Mouse (Mus musculus): ENCODE results near the gene Ube2j2. TPM values are rescaled to one million over a fixed set of nuclear protein-coding genes. Genes with fewer than 3 reads are reported as not detected.

Ube2j2 gene
- polyA plus RNA-seq (2015; fragmentation: Nextera tagmentation; extraction: Ambion mirVana) = 50.2 and 51.2 TPM in 2 replicates

- ATAC-seq (ENCODE audit: insufficient read depth) = peak; percentile 96
- Histone ChIP-seq H3K27me3 (peaks cover 33% of the 10 kb centered on the region), H3K4me2 (peak within 1 kb of the TSS; percentile 97), H3K9ac (peak within 1 kb of the TSS; percentile 90), H3K9me3 (replicated peaks) (no peaks in the 10 kb centered on the region), H3K36me3 (replicated peaks) (peaks cover 23% of the 10 kb centered on the region), H3K27ac (replicated peaks) (peak within 1 kb of the TSS; percentile 83), H3K4me1 (replicated peaks) (peaks cover 49% of the 10 kb centered on the region), H3K4me3 (replicated peaks) (peak within 1 kb of the TSS; percentile 97)
- under 1% methylated on average over 85 of the region's 85 CpGs for WGBS (ENCODE audit: insufficient replicate concordance)
These were observed at the start of gene Ube2j2 for GRCm38 (mm10) chr4:155943534-155944249. Gene Ube2j2, plus strand, starts transcription at chr4:155943831.

GRCm38 (mm10) chr4:155894311-155894881 is 49.2 kb upstream of the Ube2j2 start:
- ATAC-seq (ENCODE audit: insufficient read depth) = peak; percentile 33
- peaks cover 39% of the 10 kb centered on the region for H3K36me3 ChIP-seq (replicated peaks)
- WGBS (ENCODE audit: insufficient replicate concordance) = 10% methylated on average over 8 of the region's 8 CpGs
- peak overlapping the region; percentile 35; the same call in 1 of the 2 replicates for H3K9ac ChIP-seq
- peaks cover 53% of the 10 kb centered on the region for H3K4me1 ChIP-seq (replicated peaks)
- no peaks in the 10 kb centered on the region for H3K9me3 ChIP-seq (replicated peaks)
- peak overlapping the region; percentile 92 for H3K4me3 ChIP-seq (replicated peaks)
- no peaks in the 10 kb centered on the region for H3K27me3 ChIP-seq
- H3K27ac ChIP-seq (replicated peaks) = peak overlapping the region; percentile 77
- peak overlapping the region; percentile 100 for H3K4me2 ChIP-seq

- Histone ChIP-seq H3K4me2 (peak overlapping the region; percentile 100), H3K9me3 (replicated peaks) (no peaks in the 10 kb centered on the region), H3K27me3 (no peaks in the 10 kb centered on the region), H3K9ac (no peak overlapping the region), H3K36me3 (replicated peaks) (peaks cover 39% of the 10 kb centered on the region), H3K4me1 (replicated peaks) (peaks cover 51% of the 10 kb centered on the region), H3K27ac (replicated peaks) (peak overlapping the region; percentile 77), H3K4me3 (replicated peaks) (no peak overlapping the region)
- ATAC-seq (ENCODE audit: insufficient read depth) = no peak
- 59% methylated on average over 6 of the region's 6 CpGs for WGBS (ENCODE audit: insufficient replicate concordance)
These were observed 48.4 kb upstream of the Ube2j2 start for GRCm38 (mm10) chr4:155895216-155895615.

- Histone ChIP-seq H3K27me3 (no peaks in the 10 kb centered on the region), H3K36me3 (replicated peaks) (peaks cover 44% of the 10 kb centered on the region), H3K4me3 (replicated peaks) (no peak overlapping the region), H3K9ac (no peak overlapping the region), H3K9me3 (replicated peaks) (no peaks in the 10 kb centered on the region), H3K27ac (replicated peaks) (no peak overlapping the region), H3K4me2 (no peak overlapping the region), H3K4me1 (replicated peaks) (peaks cover 45% of the 10 kb centered on the region)
- WGBS (ENCODE audit: insufficient replicate concordance) = 81% methylated on average over 4 of the region's 4 CpGs
- no peak for ATAC-seq (ENCODE audit: insufficient read depth)
These were observed 47.8 kb upstream of the Ube2j2 start for GRCm38 (mm10) chr4:155895826-155896225.

GRCm38 (mm10) chr4:155896461-155896860 is 47.2 kb upstream of the Ube2j2 start:
- no peak overlapping the region for H3K27ac ChIP-seq (replicated peaks)

GRCm38 (mm10) chr4:155898318-155898717 is 45.3 kb upstream of the Ube2j2 start:
- Histone ChIP-seq H3K36me3 (replicated peaks) (peaks cover 69% of the 10 kb centered on the region), H3K4me1 (replicated peaks) (peaks cover 26% of the 10 kb centered on the region), H3K9me3 (replicated peaks) (no peaks in the 10 kb centered on the region), H3K4me2 (no peak overlapping the region), H3K4me3 (replicated peaks) (no peak overlapping the region), H3K27me3 (no peaks in the 10 kb centered on the region), H3K27ac (replicated peaks) (no peak overlapping the region), H3K9ac (no peak overlapping the region)
- ATAC-seq (ENCODE audit: insufficient read depth) = no peak
- 82% methylated on average over 2 of the region's 2 CpGs for WGBS (ENCODE audit: insufficient replicate concordance)

More at GRCm38 (mm10) chr4:155896461-155896860, 47.2 kb upstream of the Ube2j2 start:
- ATAC-seq (ENCODE audit: insufficient read depth) = no peak
- H3K4me2 ChIP-seq = no peak overlapping the region
- no peaks in the 10 kb centered on the region for H3K27me3 ChIP-seq
- H3K9me3 ChIP-seq (replicated peaks) = no peaks in the 10 kb centered on the region
- H3K4me3 ChIP-seq (replicated peaks) = no peak overlapping the region
- WGBS (ENCODE audit: insufficient replicate concordance) = 89% methylated on average over 12 of the region's 12 CpGs
- H3K36me3 ChIP-seq (replicated peaks) = peaks cover 51% of the 10 kb centered on the region
- H3K4me1 ChIP-seq (replicated peaks) = peaks cover 38% of the 10 kb centered on the region
- no peak overlapping the region for H3K9ac ChIP-seq

- H3K27ac ChIP-seq (replicated peaks) = no peak overlapping the region
- 88% methylated on average over 7 of the region's 7 CpGs for WGBS (ENCODE audit: insufficient replicate concordance)
- peaks cover 15% of the 10 kb centered on the region for H3K4me1 ChIP-seq (replicated peaks)
- H3K9me3 ChIP-seq (replicated peaks) = no peaks in the 10 kb centered on the region
- no peaks in the 10 kb centered on the region for H3K27me3 ChIP-seq
- H3K4me3 ChIP-seq (replicated peaks) = no peak overlapping the region
- no peak overlapping the region for H3K9ac ChIP-seq
- no peak overlapping the region for H3K4me2 ChIP-seq
- peaks cover 80% of the 10 kb centered on the region for H3K36me3 ChIP-seq (replicated peaks)
- ATAC-seq (ENCODE audit: insufficient read depth) = no peak
These were observed 44.3 kb upstream of the Ube2j2 start for GRCm38 (mm10) chr4:155899355-155899754.

- Histone ChIP-seq H3K27ac (replicated peaks) (no peak overlapping the region), H3K9ac (no peak overlapping the region), H3K36me3 (replicated peaks) (peaks cover 92% of the 10 kb centered on the region), H3K27me3 (no peaks in the 10 kb centered on the region), H3K9me3 (replicated peaks) (no peaks in the 10 kb centered on the region), H3K4me1 (replicated peaks) (no peaks in the 10 kb centered on the region), H3K4me3 (replicated peaks) (no peak overlapping the region), H3K4me2 (no peak overlapping the region)
- 55% methylated on average over 3 of the region's 3 CpGs for WGBS (ENCODE audit: insufficient replicate concordance)
- ATAC-seq (ENCODE audit: insufficient read depth) = no peak
These were observed 42.4 kb upstream of the Ube2j2 start for GRCm38 (mm10) chr4:155901205-155901604.

GRCm38 (mm10) chr4:155903246-155903645 is 40.4 kb upstream of the Ube2j2 start:
- Histone ChIP-seq H3K27me3 (no peaks in the 10 kb centered on the region), H3K4me1 (replicated peaks) (no peaks in the 10 kb centered on the region), H3K9me3 (replicated peaks) (no peaks in the 10 kb centered on the region), H3K36me3 (replicated peaks) (peaks cover 77% of the 10 kb centered on the region), H3K4me3 (replicated peaks) (no peak overlapping the region), H3K9ac (no peak overlapping the region), H3K27ac (replicated peaks) (no peak overlapping the region), H3K4me2 (no peak overlapping the region)
- 89% methylated on average over 13 of the region's 13 CpGs for WGBS (ENCODE audit: insufficient replicate concordance)
- no peak for ATAC-seq (ENCODE audit: insufficient read depth)

GRCm38 (mm10) chr4:155904318-155905102 is 39.1 kb upstream of the Ube2j2 start:
- no peaks in the 10 kb centered on the region for H3K4me1 ChIP-seq (replicated peaks)
- no peak for ATAC-seq (ENCODE audit: insufficient read depth)
- H3K9ac ChIP-seq = no peak overlapping the region
- H3K9me3 ChIP-seq (replicated peaks) = no peaks in the 10 kb centered on the region
- WGBS (ENCODE audit: insufficient replicate concordance) = 82% methylated on average over 13 of the region's 13 CpGs
- H3K27ac ChIP-seq (replicated peaks) = no peak overlapping the region
- no peak overlapping the region for H3K4me3 ChIP-seq (replicated peaks)
- peaks cover 64% of the 10 kb centered on the region for H3K36me3 ChIP-seq (replicated peaks)
- H3K27me3 ChIP-seq = no peaks in the 10 kb centered on the region
- no peak overlapping the region for H3K4me2 ChIP-seq

GRCm38 (mm10) chr4:155905634-155906033 is 38.0 kb upstream of the Ube2j2 start:
- no peak overlapping the region for H3K4me2 ChIP-seq
- peaks cover 53% of the 10 kb centered on the region for H3K36me3 ChIP-seq (replicated peaks)
- no peaks in the 10 kb centered on the region for H3K27me3 ChIP-seq
- no peaks in the 10 kb centered on the region for H3K4me1 ChIP-seq (replicated peaks)
- no peak for ATAC-seq (ENCODE audit: insufficient read depth)
- WGBS (ENCODE audit: insufficient replicate concordance) = 84% methylated on average over 13 of the region's 13 CpGs
- no peaks in the 10 kb centered on the region for H3K9me3 ChIP-seq (replicated peaks)
- no peak overlapping the region for H3K9ac ChIP-seq
- H3K4me3 ChIP-seq (replicated peaks) = no peak overlapping the region
- no peak overlapping the region for H3K27ac ChIP-seq (replicated peaks)
